Mouse (Mus musculus) B cell, adult 2 months (primary cell): ENCODE measurements at regions not wholly inside any gene's neighbourhood (a gene's known extent, or its start where the extent isn't known, plus 50 kb on each side); places are given as distances from the start of the nearest gene placed in this dataset.
A peak's percentile ranks its signal among the peaks of the same experiment; 100 is the strongest.
"Not testable (repeated sequence)": the region's sequence is repeated elsewhere in the genome, so short reads cannot be mapped to it uniquely, and the experiment has no call there.

Experiments used
- DNase-seq, 2 experiments: peaks; one replicate each; pipeline ENCODE4 v3.0.0; 2022

- DNase-seq = peak; percentile 80 to 81
Measured at GRCm38 (mm10) chr17:16951092-16952016, 112.6 kb upstream of the Zfp960 start.

- DNase-seq = not testable (repeated sequence)
Measured at GRCm38 (mm10) chr17:16952146-16952545, 111.8 kb upstream of the Zfp960 start.

- DNase-seq = not testable (repeated sequence)
Measured at GRCm38 (mm10) chr17:16997241-16997640, 66.7 kb upstream of the Zfp960 start.

- DNase-seq = peak; percentile 74 to 77
Measured at GRCm38 (mm10) chr17:17004632-17005265, 59.2 kb upstream of the Zfp960 start.

- peak; percentile 43 to 45 for DNase-seq
Measured at GRCm38 (mm10) chr17:17005267-17005666, 58.6 kb upstream of the Zfp960 start.
